Mouse (Mus musculus) cerebellum, adult 2 months (tissue): ENCODE measurements around the gene Aars.

Source experiments
- CTCF ChIP-seq: fragments of 200-500 bp; IDR thresholded peaks from 2 replicates; pipeline ENCODE4 v1.5.1; 2011; ENCODE audit warnings: low read depth, mild to moderate bottlenecking, control low read depth, low read length, moderate library complexity, borderline replicate concordance; ENCODE audit not compliant: insufficient read depth
- POLR2A ChIP-seq: fragments of 200-500 bp; IDR thresholded peaks from 2 replicates; pipeline ENCODE4 v1.6.1; 2011; ENCODE audit warnings: low read length, control low read depth, borderline replicate concordance; ENCODE audit not compliant: insufficient read depth

DNA sequence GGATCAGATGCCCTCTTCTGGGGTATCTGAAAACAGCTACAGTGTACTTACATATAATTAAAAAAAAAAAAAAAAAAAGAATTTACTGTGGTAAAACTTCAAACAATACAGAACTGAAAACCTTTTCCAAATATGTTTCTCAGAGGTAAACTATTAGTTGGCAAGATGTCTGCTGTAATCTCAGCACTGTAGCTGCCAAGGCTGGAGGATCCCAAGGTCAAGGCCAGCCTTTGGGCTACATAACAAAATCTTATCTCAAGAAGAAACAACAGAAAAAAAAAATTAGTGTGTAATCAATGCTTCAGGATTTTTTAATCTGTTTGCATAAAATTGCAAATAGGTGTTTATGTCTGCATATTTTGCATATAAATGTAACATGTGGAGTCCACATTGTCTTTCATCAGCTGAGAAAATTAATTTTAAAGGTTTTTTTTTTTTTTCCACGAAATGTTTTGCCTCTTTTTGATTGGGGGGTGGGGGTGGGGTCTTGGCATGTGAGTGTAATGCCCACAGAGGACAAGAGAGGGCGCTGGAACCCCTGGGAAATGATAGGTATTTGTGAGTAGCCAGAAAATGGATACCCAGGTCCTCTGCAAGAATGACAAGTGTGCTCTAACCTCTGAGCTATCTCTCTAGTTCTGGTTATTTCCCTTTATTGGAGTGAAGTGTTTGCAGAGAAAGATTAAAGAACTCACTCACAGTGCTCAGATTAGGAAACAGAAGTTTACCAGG, 11.2 kb downstream of the Aars start:
- TF ChIP-seq CTCF (peak; percentile 21; the same call in 1 of the 2 replicates), POLR2A (no peak)
